Mouse (Mus musculus) embryonic facial prominence, embryonic 12.5 days (tissue): ENCODE results near the gene Gns. TPM values are rescaled to one million over a fixed set of nuclear protein-coding genes. Genes with fewer than 3 reads are reported as not detected.

Source experiments
- ATAC-seq: fragments of 200-750 bp; cut with Nextera tagmentation; 2 replicates; pipeline ENCODE4 v1.8.0; 2017; ENCODE audit not compliant: insufficient number of reproducible peaks, insufficient read depth, low FRiP score, low TSS enrichment
- H3K27ac ChIP-seq: fragments of 300-500 bp; sonication (generic); 2 replicates; pipeline ENCODE4 v1.5.1; 2016; ENCODE audit warnings: mild to moderate bottlenecking
- H3K27me3 ChIP-seq: fragments of 300-500 bp; sonication (generic); 2 replicates; pipeline ENCODE4 v1.6.1; 2016; ENCODE audit warnings: mild to moderate bottlenecking, moderate library complexity
- H3K36me3 ChIP-seq: fragments of 300-500 bp; sonication (generic); 2 replicates; pipeline ENCODE4 v1.6.1; 2016; ENCODE audit warnings: mild to moderate bottlenecking
- H3K4me1 ChIP-seq: fragments of 300-500 bp; sonication (generic); 2 replicates; pipeline ENCODE4 v1.6.1; 2016
- H3K4me2 ChIP-seq: fragments of 300-500 bp; sonication (generic); replicated peaks from 2 replicates; pipeline ENCODE4 v1.6.1; 2016; ENCODE audit warnings: mild to moderate bottlenecking, moderate library complexity
- H3K4me3 ChIP-seq: fragments of 300-500 bp; sonication (generic); 2 replicates; pipeline ENCODE4 v1.5.1; 2016; ENCODE audit warnings: mild to moderate bottlenecking
- H3K9ac ChIP-seq: fragments of 300-500 bp; sonication (generic); 2 replicates; pipeline ENCODE4 v1.6.1; 2016; ENCODE audit warnings: mild to moderate bottlenecking, moderate library complexity
- H3K9me3 ChIP-seq: fragments of 300-500 bp; sonication (generic); 2 replicates; pipeline ENCODE4 v1.6.1; 2016; ENCODE audit warnings: mild to moderate bottlenecking, moderate library complexity
- WGBS: fragments of 180-500 bp; shearing (Covaris S2); methylation state at CpG from one replicate; pipeline ENCODE4 v1.1.7; 2016; 5-methylcytosine and 5-hydroxymethylcytosine counted together
- polyA plus RNA-seq: library from polyadenylated mRNA; unstranded; fragments of >200 nt; fragmentation: Nextera tagmentation; extraction: Ambion mirVana; gene quantifications from 2 replicates; pipeline ENCODE4 v1.2.1, GENCODE M21; 2016

Gns gene
- polyA plus RNA-seq, 1 experiment from 2014 or later: 55.6 TPM

- 43% methylated on average over 5 of the region's 5 CpGs for WGBS
- ATAC-seq: no peak
- H3K4me3 ChIP-seq: no peak overlapping the region
- H3K4me2 ChIP-seq: no peak overlapping the region
- no peaks in the 10 kb centered on the region for H3K27me3 ChIP-seq
- H3K4me1 ChIP-seq: peaks cover 55% of the 10 kb centered on the region
- H3K27ac ChIP-seq: 0 out of 2 replicates have a peak overlapping the region, but pooled peaks have one; percentile 36
- no peak overlapping the region for H3K9ac ChIP-seq
- no peaks in the 10 kb centered on the region for H3K36me3 ChIP-seq
- no peaks in the 10 kb centered on the region for H3K9me3 ChIP-seq
Measured at GRCm38 (mm10) chr10:121426458-121427070, 61.7 kb downstream of the Gns start.

DNA sequence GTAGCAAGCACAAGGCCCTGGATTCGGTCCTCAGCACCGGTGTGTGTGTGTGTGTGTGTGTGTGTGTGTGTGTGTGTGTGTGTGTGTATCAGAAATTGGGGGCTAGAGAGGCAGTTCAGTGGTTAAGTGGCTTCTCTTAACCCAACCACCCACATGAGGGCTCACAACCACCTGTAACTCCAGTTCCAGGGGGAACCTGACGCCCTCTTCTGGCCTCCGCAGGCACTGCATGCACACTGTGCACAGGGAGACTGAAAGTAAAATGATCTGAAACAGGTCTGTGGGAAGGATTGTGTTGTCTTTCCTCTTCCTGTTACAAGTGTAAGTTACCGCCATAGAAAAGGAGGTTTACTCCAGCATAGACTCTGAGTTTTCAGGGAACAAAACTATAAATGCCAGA, 62.2 kb downstream of the Gns start:
- H3K27me3 ChIP-seq: no peaks in the 10 kb centered on the region
- no peak overlapping the region for H3K4me3 ChIP-seq
- H3K27ac ChIP-seq: peak overlapping the region; percentile 36; the same call in 1 of the 2 replicates
- peaks cover 61% of the 10 kb centered on the region for H3K4me1 ChIP-seq
- H3K36me3 ChIP-seq: no peaks in the 10 kb centered on the region
- WGBS: 63% methylated on average over 5 of the region's 5 CpGs
- ATAC-seq: no peak
- H3K9ac ChIP-seq: no peak overlapping the region
- no peak overlapping the region for H3K4me2 ChIP-seq
- no peaks in the 10 kb centered on the region for H3K9me3 ChIP-seq

- Histone ChIP-seq H3K4me1 (peaks cover 71% of the 10 kb centered on the region), H3K36me3 (no peaks in the 10 kb centered on the region), H3K4me3 (no peak overlapping the region), H3K4me2 (no peak overlapping the region), H3K9ac (no peak overlapping the region), H3K9me3 (no peaks in the 10 kb centered on the region), H3K27me3 (no peaks in the 10 kb centered on the region), H3K27ac (peak overlapping the region; percentile 71)
- WGBS: 79% methylated on average over 15 of the region's 15 CpGs
- ATAC-seq: no peak
Measured at GRCm38 (mm10) chr10:121428011-121428711, 63.3 kb downstream of the Gns start.

DNA sequence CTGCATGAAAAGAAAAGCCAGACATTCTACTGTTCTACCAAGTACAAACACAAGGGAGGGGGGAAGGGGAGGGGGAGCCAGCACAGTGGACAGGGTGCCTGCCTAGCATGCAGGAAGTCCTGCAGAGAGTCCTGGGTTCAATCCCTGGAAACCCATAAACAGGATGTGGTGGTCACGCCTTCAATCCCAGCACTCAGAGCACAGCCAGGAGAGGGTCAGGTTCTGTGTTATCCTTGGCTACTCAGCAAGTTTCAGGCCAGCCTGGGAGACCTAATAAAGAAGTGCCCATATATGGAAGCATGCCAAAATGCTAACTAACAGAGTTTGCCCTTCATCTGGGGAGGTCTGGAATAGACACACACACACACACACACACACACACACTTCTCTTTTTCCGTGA, 64.2 kb downstream of the Gns start:
- Histone ChIP-seq H3K36me3 (no peaks in the 10 kb centered on the region), H3K4me1 (peaks cover 68% of the 10 kb centered on the region), H3K27me3 (no peaks in the 10 kb centered on the region), H3K9ac (no peak overlapping the region), H3K9me3 (no peaks in the 10 kb centered on the region), H3K27ac (peak overlapping the region; percentile 71), H3K4me3 (no peak overlapping the region), H3K4me2 (no peak overlapping the region)
- 36% methylated on average over 2 of the region's 2 CpGs for WGBS
- ATAC-seq: peak; percentile 72; the same call in 1 of the 2 replicates

DNA sequence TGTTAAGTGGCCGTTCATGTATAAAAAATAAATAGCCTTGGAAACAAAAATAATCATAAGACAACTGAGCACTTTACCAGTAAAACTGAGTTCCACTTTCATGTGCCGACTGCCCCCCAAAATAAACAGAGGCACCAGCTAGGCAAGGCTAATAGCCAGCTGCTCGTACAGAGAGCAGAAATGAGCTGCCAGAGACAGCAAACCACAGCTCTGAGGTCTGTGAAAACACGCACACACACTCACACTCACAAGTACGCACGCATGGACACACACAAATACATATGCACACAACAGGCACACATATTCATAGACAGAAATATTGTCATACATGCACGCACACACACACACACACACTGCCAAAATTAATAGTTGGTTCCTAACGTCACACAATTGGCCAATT, 64.7 kb downstream of the Gns start:
- Histone ChIP-seq H3K27me3 (no peaks in the 10 kb centered on the region), H3K9ac (peak overlapping the region; percentile 39; the same call in 1 of the 2 replicates), H3K4me3 (peak overlapping the region; percentile 0; the same call in 1 of the 2 replicates), H3K4me2 (peak overlapping the region; percentile 30), H3K4me1 (peaks cover 70% of the 10 kb centered on the region), H3K9me3 (no peaks in the 10 kb centered on the region), H3K36me3 (no peaks in the 10 kb centered on the region), H3K27ac (peak overlapping the region; percentile 71)
- no peak for ATAC-seq
- 37% methylated on average over 8 of the region's 8 CpGs for WGBS

DNA sequence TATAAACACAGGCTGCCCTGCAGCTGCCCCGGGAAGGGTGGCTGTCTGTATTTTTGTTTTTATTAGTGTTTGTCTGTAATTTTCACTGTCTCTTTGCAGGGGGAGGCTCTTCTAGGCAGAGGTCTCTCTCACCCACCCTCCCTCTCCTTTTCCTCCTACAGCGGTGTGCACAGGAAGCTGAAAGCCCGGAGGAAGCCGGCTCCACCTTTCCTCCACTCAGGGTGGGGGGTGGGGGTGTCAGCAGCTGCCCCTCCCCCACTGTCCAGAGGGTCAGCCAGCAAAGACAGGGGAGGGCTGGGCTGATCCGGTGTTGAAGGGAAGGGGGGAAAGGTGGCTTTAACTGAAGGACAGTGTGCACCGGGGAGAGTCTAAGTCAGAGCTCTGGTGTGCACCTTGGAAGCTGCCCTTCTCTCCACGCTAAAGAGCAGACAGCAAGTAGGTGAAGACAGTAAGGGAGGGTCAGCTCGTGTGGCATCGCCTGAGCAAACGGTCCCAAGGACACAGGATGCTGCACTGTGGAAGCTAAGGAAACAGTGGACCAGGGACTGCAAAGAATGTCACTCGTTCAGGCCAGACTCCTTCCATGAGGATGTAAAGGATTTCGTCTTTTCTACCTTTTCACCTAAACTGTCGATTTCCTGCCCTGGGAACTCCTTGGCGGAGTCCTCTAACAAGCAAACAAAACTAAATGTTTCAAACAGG, 65.2 kb downstream of the Gns start:
- peak overlapping the region; percentile 71 for H3K27ac ChIP-seq
- H3K9ac ChIP-seq: peak overlapping the region; percentile 39; the same call in 1 of the 2 replicates

DNA sequence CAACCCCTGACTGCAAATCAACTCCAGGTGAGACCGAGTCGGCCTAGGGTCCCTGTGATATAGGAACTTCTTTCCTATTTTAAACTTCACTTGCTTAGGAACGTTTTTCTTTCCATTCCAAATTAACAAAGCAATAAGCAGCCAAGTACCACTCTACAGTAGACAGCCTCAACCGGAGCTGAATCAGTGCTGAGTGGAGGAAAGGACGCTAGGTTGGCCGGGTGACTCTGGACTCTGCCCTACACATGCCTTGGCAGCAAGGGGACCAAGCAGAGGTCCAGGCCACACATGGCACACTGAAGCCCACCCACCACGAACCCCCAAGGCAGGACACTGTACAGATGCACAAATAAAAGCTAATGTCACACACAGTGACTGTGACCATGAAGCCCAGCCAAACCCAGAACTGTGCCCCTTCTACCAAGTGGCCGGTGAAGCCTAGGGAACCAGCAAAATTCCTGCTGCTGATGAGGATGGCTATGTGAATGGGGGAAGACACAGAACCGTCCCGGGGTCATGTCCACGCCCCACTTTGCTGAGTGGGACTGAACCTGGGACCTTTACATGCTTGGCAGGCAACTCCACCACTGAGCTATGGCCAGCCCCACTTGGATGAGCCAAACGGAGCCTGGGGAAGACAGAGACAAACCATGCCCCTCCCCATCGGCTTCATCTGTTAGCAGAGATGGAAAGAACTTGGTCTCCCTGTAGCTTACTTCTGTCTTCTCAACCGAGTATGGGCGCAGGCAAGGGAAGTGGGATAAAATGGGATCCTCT, 66.1 kb downstream of the Gns start:
- WGBS: 61% methylated on average over 15 of the region's 15 CpGs
- Histone ChIP-seq H3K4me3 (no peak overlapping the region), H3K9ac (no peak overlapping the region), H3K27me3 (no peaks in the 10 kb centered on the region), H3K9me3 (no peaks in the 10 kb centered on the region), H3K27ac (peak overlapping the region; percentile 71), H3K4me1 (peaks cover 75% of the 10 kb centered on the region), H3K36me3 (no peaks in the 10 kb centered on the region), H3K4me2 (no peak overlapping the region)
- no peak for ATAC-seq

More for the DNA sequence above, 65.2 kb downstream of the Gns start:
- WGBS: 11% methylated on average over 14 of the region's 14 CpGs
- H3K4me1 ChIP-seq: peaks cover 73% of the 10 kb centered on the region
- no peak; the same call in 1 of the 2 replicates for ATAC-seq
- H3K4me2 ChIP-seq: peak overlapping the region; percentile 30
- peak overlapping the region; percentile 0; the same call in 1 of the 2 replicates for H3K4me3 ChIP-seq
- H3K27me3 ChIP-seq: no peaks in the 10 kb centered on the region
- H3K9me3 ChIP-seq: no peaks in the 10 kb centered on the region
- no peaks in the 10 kb centered on the region for H3K36me3 ChIP-seq

- H3K9ac ChIP-seq: no peak overlapping the region
- no peak overlapping the region for H3K4me3 ChIP-seq
- H3K9me3 ChIP-seq: no peaks in the 10 kb centered on the region
- H3K4me1 ChIP-seq: peaks cover 81% of the 10 kb centered on the region
- peak overlapping the region; percentile 76 for H3K27ac ChIP-seq
- 49% methylated on average over 12 of the region's 12 CpGs for WGBS
- no peak overlapping the region for H3K4me2 ChIP-seq
- H3K36me3 ChIP-seq: no peaks in the 10 kb centered on the region
- ATAC-seq: no peak
- no peaks in the 10 kb centered on the region for H3K27me3 ChIP-seq
Measured at GRCm38 (mm10) chr10:121432041-121432634, 67.2 kb downstream of the Gns start.

GRCm38 (mm10) chr10:121432635-121433280, 67.9 kb downstream of the Gns start:
- no peak overlapping the region for H3K4me2 ChIP-seq
- WGBS: 31% methylated on average over 16 of the region's 16 CpGs

DNA sequence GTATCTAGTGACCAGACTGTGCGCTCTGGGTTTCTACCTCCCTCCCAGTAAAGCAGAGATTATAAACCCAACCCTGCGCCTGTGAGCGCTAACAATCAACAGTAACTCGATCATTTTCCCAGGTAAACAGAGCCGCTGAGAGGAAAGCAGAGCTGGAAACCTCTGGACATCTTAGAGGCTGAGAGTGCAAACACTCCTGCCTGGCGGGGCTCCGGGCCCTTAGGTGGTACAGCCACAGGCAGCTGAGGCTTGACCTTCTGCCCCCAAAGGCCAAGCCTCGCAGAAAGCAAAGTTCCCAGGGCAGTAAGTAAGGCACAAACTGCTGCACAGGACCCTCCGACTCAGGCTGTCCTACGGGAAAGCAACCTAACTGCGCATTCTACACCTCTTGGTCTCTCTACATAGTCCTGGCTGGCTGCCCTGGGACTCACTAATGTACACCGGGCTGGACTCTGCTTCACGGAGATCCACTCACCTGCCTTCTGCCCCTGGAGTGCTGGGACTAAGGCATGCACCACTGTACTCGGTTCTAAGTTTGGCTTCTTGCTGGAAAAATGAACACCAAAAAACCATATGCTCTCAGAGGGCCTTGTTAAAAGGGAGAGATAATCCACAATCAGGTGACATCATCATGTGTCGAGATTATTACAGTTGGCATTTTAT, 69.7 kb downstream of the Gns start:
- ATAC-seq: no peak
- H3K4me1 ChIP-seq: peaks cover 75% of the 10 kb centered on the region

More at GRCm38 (mm10) chr10:121432635-121433280, 67.9 kb downstream of the Gns start:
- H3K27ac ChIP-seq: peak overlapping the region; percentile 76
- no peak overlapping the region for H3K4me3 ChIP-seq
- H3K9ac ChIP-seq: no peak overlapping the region
- H3K36me3 ChIP-seq: no peaks in the 10 kb centered on the region
- H3K4me1 ChIP-seq: peaks cover 83% of the 10 kb centered on the region
- no peak for ATAC-seq
- no peaks in the 10 kb centered on the region for H3K27me3 ChIP-seq
- H3K9me3 ChIP-seq: no peaks in the 10 kb centered on the region

More for the DNA sequence above, 69.7 kb downstream of the Gns start:
- no peak overlapping the region for H3K4me2 ChIP-seq
- no peaks in the 10 kb centered on the region for H3K27me3 ChIP-seq
- peak overlapping the region; percentile 48; the same call in 1 of the 2 replicates for H3K27ac ChIP-seq
- 45% methylated on average over 15 of the region's 15 CpGs for WGBS
- no peaks in the 10 kb centered on the region for H3K36me3 ChIP-seq
- H3K9me3 ChIP-seq: no peaks in the 10 kb centered on the region
- H3K4me3 ChIP-seq: no peak overlapping the region
- no peak overlapping the region for H3K9ac ChIP-seq
